Mouse (Mus musculus) megakaryocyte-erythroid progenitor cell, adult 5-6 weeks (primary cell): ENCODE results near the gene Olfr605. TPM values are rescaled to one million over a fixed set of nuclear protein-coding genes. Genes with fewer than 3 reads are reported as not detected.
"Not testable (repeated sequence)": the region's sequence is repeated elsewhere in the genome, so short reads cannot be mapped to it uniquely, and the experiment has no call there.

Source experiments
- ATAC-seq: replicated peaks from 2 replicates; pipeline ENCODE4 v1.8.0; 2016; ENCODE audit warnings: mild to moderate bottlenecking, inconsistent platforms; ENCODE audit not compliant: severe bottlenecking, poor library complexity, low FRiP score, low TSS enrichment
- total RNA-seq, 2 experiments: library from RNA; stranded (forward) in 1 of 2; stranded (reverse) in 1 of 2; fragments of 200-1000, 215-1000 nt in 1 of 2; fragments of >200 nt in 1 of 2; fragmentation: Nextera tagmentation in 1 of 2; gene quantifications; 2 replicates each; pipeline ENCODE4 v1.2.3; 2014 to 2017

Gene Olfr605
- total RNA-seq (2014; fragmentation: Nextera tagmentation) = not detected in 2 replicates
- not detected in 2 replicates for total RNA-seq (2017)

DNA sequence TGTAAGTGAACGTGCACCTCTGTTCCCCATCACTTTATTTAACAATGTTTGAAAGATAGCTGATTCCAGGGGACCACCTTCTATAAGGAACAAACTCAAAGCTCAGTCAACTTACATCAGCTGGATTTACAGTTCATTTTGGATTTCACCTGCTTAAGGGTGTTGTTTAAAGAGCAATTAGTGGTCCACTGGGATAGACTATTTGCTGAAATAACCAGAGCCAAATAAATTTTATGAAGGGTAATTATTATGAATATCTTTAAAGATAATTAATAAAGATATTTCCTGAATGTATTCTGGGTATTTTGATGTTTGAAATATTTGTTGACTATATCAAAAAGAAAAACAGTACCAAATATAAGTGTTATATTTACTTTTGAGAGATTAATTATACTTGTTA is at the start of gene Olfr605:
TSS of gene Olfr605 (minus strand) at position 101 of the 400 bp plus-strand sequence.
- ATAC-seq = no peak

DNA sequence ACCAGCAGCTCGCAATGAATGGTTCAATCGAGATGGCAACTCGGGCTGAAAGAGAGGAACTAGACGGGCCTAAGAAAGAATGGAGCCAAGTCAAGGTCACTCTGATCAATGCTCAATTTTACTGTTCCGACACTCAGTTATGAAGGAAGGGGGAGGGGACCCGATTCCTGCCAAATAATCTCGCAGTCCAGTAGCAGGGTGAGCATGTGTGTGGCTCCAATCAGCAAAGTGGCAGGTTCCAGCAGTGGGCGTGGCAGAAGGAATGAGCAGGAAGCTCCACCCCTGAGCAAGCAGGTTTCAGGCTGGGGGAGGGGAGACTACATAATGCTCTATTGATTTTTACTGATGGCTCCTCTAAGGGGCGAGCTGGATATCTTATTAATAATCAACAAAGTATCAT is 31.9 kb upstream of the Olfr605 start:
- not testable (repeated sequence) for ATAC-seq

DNA sequence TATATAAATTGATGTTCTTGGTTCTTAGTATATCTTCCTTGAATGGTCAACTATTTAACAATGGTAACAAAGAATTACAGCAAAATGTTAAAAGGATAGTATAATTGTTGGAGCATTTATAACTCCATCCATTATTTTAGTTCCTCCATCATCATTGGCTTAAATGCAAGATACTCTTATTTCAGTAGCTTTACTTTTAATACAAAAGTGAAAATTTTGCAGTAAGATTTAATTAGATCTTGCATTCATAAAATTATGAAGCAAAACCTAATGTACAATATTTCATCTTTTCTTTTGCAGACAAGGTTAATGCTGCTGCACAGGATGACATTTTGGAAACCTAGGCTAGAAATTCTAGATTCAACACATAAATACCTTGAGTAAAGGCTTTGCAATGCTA is 24.3 kb upstream of the Olfr605 start, which contains the start of gene Olfr608:
TSS of gene Olfr608 (plus strand) at position 301 of the 400 bp plus-strand sequence.
- no peak for ATAC-seq

DNA sequence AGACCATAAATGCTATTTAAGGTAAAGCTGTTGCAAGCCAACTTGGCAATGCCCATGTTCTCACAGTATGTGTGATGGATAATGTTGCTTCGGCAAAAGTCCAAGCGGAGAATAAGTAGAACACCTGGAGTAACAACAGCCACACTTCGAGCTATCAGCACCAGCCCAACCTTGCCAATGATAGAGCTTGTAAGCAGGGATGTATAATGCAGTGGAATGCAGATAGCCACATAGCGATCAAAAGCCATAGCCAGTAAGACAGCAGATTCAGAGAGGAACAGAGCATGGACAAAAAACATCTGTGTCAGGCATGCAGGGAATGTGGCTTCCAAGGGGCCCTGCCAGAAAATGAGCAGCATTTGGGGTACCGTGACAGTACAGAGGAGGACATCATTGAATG is 15.4 kb upstream of the Olfr605 start:
- no peak for ATAC-seq

DNA sequence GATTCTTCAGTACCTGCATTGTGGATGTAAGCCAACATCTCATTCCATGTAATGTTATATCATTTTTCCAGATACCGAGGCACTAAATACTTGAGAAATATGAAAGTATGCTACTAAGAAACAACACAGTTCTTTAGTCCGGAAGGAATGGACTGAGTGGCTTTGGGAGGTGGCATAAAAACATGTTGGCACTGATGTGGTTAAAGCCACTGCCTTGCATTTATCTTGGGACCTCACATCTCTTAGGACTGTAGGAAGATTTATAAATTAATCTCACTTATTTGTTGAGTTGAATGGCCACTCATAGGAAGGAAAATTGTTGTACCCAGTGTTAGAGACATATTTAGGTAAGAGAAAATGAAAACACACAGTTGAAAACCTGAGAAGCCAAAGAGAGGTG is 3.5 kb upstream of the Olfr605 start, which contains the start of gene Olfr606:
TSS of gene Olfr606 (plus strand) at position 301 of the 400 bp plus-strand sequence.
- no peak for ATAC-seq

DNA sequence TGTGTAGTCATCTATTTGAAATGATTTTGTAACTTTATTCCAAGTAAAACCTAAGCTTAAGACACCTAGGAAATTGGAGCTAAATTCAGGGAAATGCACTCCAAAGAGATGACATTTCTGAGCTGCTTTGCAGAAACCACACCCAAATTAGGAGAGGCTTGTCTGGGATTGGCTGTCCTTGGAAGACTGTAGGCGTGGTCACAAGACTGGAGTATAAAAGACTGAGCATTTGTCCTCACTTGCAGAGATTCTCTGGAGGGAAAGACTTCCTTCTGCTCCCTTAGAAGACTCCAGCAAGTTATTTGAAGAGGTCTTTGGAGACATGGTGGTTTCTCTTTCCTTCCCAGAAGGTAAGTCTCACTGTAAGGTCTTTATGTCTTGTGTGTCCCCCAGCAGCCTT is 30.5 kb downstream of the Olfr605 start, which contains the start of gene Usp17lc:
TSS of gene Usp17lc (plus strand) at position 301 of the 400 bp plus-strand sequence.
- ATAC-seq = not testable (repeated sequence)

DNA sequence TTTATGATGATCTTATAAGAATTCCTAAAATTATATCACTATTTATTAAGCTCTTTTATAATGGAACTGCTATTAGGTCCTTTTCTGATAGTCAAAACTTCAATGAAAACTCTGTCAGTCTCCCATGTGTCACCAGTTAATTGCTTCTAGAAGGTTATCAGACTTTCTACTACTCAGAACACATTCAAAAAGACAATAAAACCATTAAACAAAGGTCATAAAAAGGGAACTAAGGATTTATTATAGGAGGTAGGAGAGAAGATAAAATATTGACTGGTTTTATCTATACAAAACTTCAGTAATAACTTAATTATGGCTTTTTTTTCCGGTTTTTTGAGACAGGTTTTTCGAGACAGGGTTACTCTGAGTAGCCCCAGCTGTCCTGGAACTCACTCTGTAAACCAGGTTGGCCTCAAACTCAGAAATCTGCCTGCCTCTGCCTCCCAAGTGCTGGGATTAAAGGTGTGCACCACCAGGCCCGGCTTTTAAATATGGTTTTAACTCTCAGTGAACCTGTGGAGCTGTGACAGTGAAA is 38.7 kb downstream of the Olfr605 start:
- ATAC-seq = not testable (repeated sequence)

DNA sequence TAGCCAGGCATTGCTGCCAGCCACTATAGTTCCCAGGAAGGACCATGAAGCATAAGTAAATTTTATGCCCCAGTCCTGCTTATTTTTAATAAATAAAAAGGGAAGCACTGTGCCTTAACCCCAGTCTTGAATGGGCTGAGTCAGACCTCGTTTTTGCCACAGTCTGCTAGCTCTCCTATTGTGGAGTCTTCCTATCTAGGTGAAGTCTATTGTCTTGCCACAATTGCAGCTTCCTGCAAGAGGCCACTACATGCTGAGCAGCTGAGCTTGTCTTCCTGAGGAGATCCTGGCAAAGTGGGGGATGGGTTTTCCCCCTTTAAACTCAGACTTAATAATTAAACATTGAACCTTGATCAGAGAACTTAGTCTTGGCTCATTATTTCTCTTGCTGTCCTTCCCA is 46.3 kb downstream of the Olfr605 start:
- ATAC-seq = no peak

DNA sequence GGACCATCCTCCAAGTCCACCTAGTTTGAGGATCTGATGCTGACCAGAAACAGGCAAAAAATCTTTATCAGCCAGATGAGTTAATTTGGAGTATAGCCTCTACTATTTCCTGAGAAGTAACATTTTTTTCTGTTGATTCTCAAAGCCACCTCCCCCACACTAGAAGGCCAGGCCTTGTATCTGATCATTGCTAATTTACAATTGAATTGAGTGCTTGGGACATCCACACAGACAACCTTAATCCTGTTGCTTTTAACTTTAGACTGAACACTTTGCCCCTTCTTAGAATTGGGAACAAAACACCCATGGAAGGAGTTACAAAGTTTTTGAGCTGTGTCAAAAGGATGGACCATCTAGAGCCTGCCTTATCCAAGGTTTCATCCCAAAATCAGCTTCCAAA is 47.5 kb downstream of the Olfr605 start:
- ATAC-seq = no peak

Other genes with a start within 250 kb of the Olfr605 start
- gene Olfr593, start 233.6 kb downstream of the Olfr605 start, total RNA-seq (2014; fragmentation: Nextera tagmentation) = not detected in 2 replicates
- gene Olfr593, start 233.6 kb downstream of the Olfr605 start, total RNA-seq (2017) = not detected in 2 replicates
- gene Olfr594, start 228.4 kb downstream of the Olfr605 start, total RNA-seq (2014; fragmentation: Nextera tagmentation) = not detected in 2 replicates
- gene Olfr594, start 228.4 kb downstream of the Olfr605 start, total RNA-seq (2017) = not detected in 2 replicates
- gene Usp17ld, start 192.9 kb downstream of the Olfr605 start, total RNA-seq (2014; fragmentation: Nextera tagmentation) = not detected in 2 replicates
- not detected in 2 replicates for gene Usp17ld, start 192.9 kb downstream of the Olfr605 start, total RNA-seq (2017)
- not detected in 2 replicates for gene Olfr596, start 139.8 kb downstream of the Olfr605 start, total RNA-seq (2014; fragmentation: Nextera tagmentation)
- not detected in 2 replicates for gene Olfr596, start 139.8 kb downstream of the Olfr605 start, total RNA-seq (2017)
- gene Olfr597, start 129.1 kb downstream of the Olfr605 start, total RNA-seq (2014; fragmentation: Nextera tagmentation) = not detected in 2 replicates
- not detected in 2 replicates for gene Olfr597, start 129.1 kb downstream of the Olfr605 start, total RNA-seq (2017)
- not detected in 2 replicates for gene Olfr598, start 121.9 kb downstream of the Olfr605 start, total RNA-seq (2014; fragmentation: Nextera tagmentation)
- not detected in 2 replicates for gene Olfr598, start 121.9 kb downstream of the Olfr605 start, total RNA-seq (2017)
- not detected in 2 replicates for gene Olfr599, start 109.5 kb downstream of the Olfr605 start, total RNA-seq (2014; fragmentation: Nextera tagmentation)
- gene Olfr599, start 109.5 kb downstream of the Olfr605 start, total RNA-seq (2017) = not detected in 2 replicates
- gene Olfr600, start 95.8 kb downstream of the Olfr605 start, total RNA-seq (2014; fragmentation: Nextera tagmentation) = not detected in 2 replicates
- not detected in 2 replicates for gene Olfr600, start 95.8 kb downstream of the Olfr605 start, total RNA-seq (2017)
- not detected in 2 replicates for gene Olfr601, start 82.8 kb downstream of the Olfr605 start, total RNA-seq (2014; fragmentation: Nextera tagmentation)
- not detected in 2 replicates for gene Olfr601, start 82.8 kb downstream of the Olfr605 start, total RNA-seq (2017)
- not detected in 2 replicates for gene Olfr603, start 59.3 kb downstream of the Olfr605 start, total RNA-seq (2014; fragmentation: Nextera tagmentation)
- gene Olfr603, start 59.3 kb downstream of the Olfr605 start, total RNA-seq (2017) = not detected in 2 replicates
- not detected in 2 replicates for gene Usp17lc, start 30.4 kb downstream of the Olfr605 start, total RNA-seq (2014; fragmentation: Nextera tagmentation)
- not detected in 2 replicates for gene Usp17lc, start 30.4 kb downstream of the Olfr605 start, total RNA-seq (2017)
- gene Olfr606, start 3.6 kb upstream of the Olfr605 start, total RNA-seq (2014; fragmentation: Nextera tagmentation) = not detected in 2 replicates
- not detected in 2 replicates for gene Olfr606, start 3.6 kb upstream of the Olfr605 start, total RNA-seq (2017)
- gene Olfr607, start 18.7 kb upstream of the Olfr605 start, total RNA-seq (2014; fragmentation: Nextera tagmentation) = not detected in 2 replicates
- not detected in 2 replicates for gene Olfr607, start 18.7 kb upstream of the Olfr605 start, total RNA-seq (2017)
- not detected in 2 replicates for gene Olfr608, start 24.4 kb upstream of the Olfr605 start, total RNA-seq (2014; fragmentation: Nextera tagmentation)
- not detected in 2 replicates for gene Olfr608, start 24.4 kb upstream of the Olfr605 start, total RNA-seq (2017)
- not detected in 2 replicates for gene Olfr609, start 52.6 kb upstream of the Olfr605 start, total RNA-seq (2014; fragmentation: Nextera tagmentation)
- not detected in 2 replicates for gene Olfr609, start 52.6 kb upstream of the Olfr605 start, total RNA-seq (2017)
- not detected in 2 replicates for gene Olfr610, start 66.7 kb upstream of the Olfr605 start, total RNA-seq (2014; fragmentation: Nextera tagmentation)
- gene Olfr610, start 66.7 kb upstream of the Olfr605 start, total RNA-seq (2017) = not detected in 2 replicates
- not detected in 2 replicates for gene Olfr611, start 75.4 kb upstream of the Olfr605 start, total RNA-seq (2014; fragmentation: Nextera tagmentation)
- not detected in 2 replicates for gene Olfr611, start 75.4 kb upstream of the Olfr605 start, total RNA-seq (2017)
- not detected in 2 replicates for gene Olfr612, start 97.3 kb upstream of the Olfr605 start, total RNA-seq (2014; fragmentation: Nextera tagmentation)
- not detected in 2 replicates for gene Olfr612, start 97.3 kb upstream of the Olfr605 start, total RNA-seq (2017)
- gene Olfr613, start 102.6 kb upstream of the Olfr605 start, total RNA-seq (2014; fragmentation: Nextera tagmentation) = not detected in 2 replicates
- gene Olfr613, start 102.6 kb upstream of the Olfr605 start, total RNA-seq (2017) = not detected in 2 replicates
- not detected in 2 replicates for gene Olfr615, start 110.6 kb upstream of the Olfr605 start, total RNA-seq (2014; fragmentation: Nextera tagmentation)
- gene Olfr615, start 110.6 kb upstream of the Olfr605 start, total RNA-seq (2017) = not detected in 2 replicates
- not detected in 2 replicates for gene Olfr616, start 123.7 kb upstream of the Olfr605 start, total RNA-seq (2014; fragmentation: Nextera tagmentation)
- not detected in 2 replicates for gene Olfr616, start 123.7 kb upstream of the Olfr605 start, total RNA-seq (2017)
- gene Olfr617, start 127.6 kb upstream of the Olfr605 start, total RNA-seq (2014; fragmentation: Nextera tagmentation) = not detected in 2 replicates
- gene Olfr617, start 127.6 kb upstream of the Olfr605 start, total RNA-seq (2017) = not detected in 2 replicates
- gene Olfr618, start 144.7 kb upstream of the Olfr605 start, total RNA-seq (2014; fragmentation: Nextera tagmentation) = not detected in 2 replicates
- not detected in 2 replicates for gene Olfr618, start 144.7 kb upstream of the Olfr605 start, total RNA-seq (2017)
- not detected in 2 replicates for gene Olfr619, start 155.1 kb upstream of the Olfr605 start, total RNA-seq (2014; fragmentation: Nextera tagmentation)
- not detected in 2 replicates for gene Olfr619, start 155.1 kb upstream of the Olfr605 start, total RNA-seq (2017)
- gene Olfr620, start 167.1 kb upstream of the Olfr605 start, total RNA-seq (2014; fragmentation: Nextera tagmentation) = not detected in 2 replicates
- not detected in 2 replicates for gene Olfr620, start 167.1 kb upstream of the Olfr605 start, total RNA-seq (2017)
- not detected in 2 replicates for gene Olfr622, start 197.3 kb upstream of the Olfr605 start, total RNA-seq (2014; fragmentation: Nextera tagmentation)
- not detected in 2 replicates for gene Olfr622, start 197.3 kb upstream of the Olfr605 start, total RNA-seq (2017)
- not detected in 2 replicates for gene Olfr623, start 218.3 kb upstream of the Olfr605 start, total RNA-seq (2014; fragmentation: Nextera tagmentation)
- not detected in 2 replicates for gene Olfr623, start 218.3 kb upstream of the Olfr605 start, total RNA-seq (2017)
- not detected in 2 replicates for gene Olfr624, start 225.8 kb upstream of the Olfr605 start, total RNA-seq (2014; fragmentation: Nextera tagmentation)
- not detected in 2 replicates for gene Olfr624, start 225.8 kb upstream of the Olfr605 start, total RNA-seq (2017)
- not detected in 2 replicates for gene Olfr625-ps1, start 237.3 kb upstream of the Olfr605 start, total RNA-seq (2014; fragmentation: Nextera tagmentation)
- not detected in 2 replicates for gene Olfr625-ps1, start 237.3 kb upstream of the Olfr605 start, total RNA-seq (2017)